Mouse (Mus musculus) limb, embryonic 14.5 days (tissue): ENCODE data around the gene Asl. TPM values are rescaled to one million over a fixed set of nuclear protein-coding genes. Genes with fewer than 3 reads are reported as not detected.

Source experiments
- ATAC-seq: fragments of 200-750 bp; cut with Nextera tagmentation; 2 replicates; pipeline ENCODE4 v1.8.0; 2017; ENCODE audit warnings: low read depth, moderate number of reproducible peaks, moderate TSS enrichment; ENCODE audit not compliant: low FRiP score
- DNase-seq: peaks from one replicate; pipeline ENCODE4 v3.0.0-alpha.2; 2015; ENCODE audit warnings: low spot score
- H3K27ac ChIP-seq: fragments of 300-500 bp; sonication (generic); replicated peaks from 2 replicates; pipeline ENCODE4 v1.5.1; 2014; ENCODE audit warnings: low read depth, mild to moderate bottlenecking, low read length, moderate library complexity, mixed read lengths
- H3K27me3 ChIP-seq: fragments of 300-500 bp; sonication (generic); 2 replicates; pipeline ENCODE4 v1.6.1; 2014; ENCODE audit warnings: low read length, mixed read lengths; ENCODE audit not compliant: control insufficient read depth, insufficient read depth
- H3K36me3 ChIP-seq: fragments of 300-500 bp; sonication (generic); 2 replicates; pipeline ENCODE4 v1.6.1; 2014; ENCODE audit warnings: mild to moderate bottlenecking, low read length, moderate library complexity, mixed read lengths; ENCODE audit not compliant: control insufficient read depth, insufficient read depth
- H3K4me1 ChIP-seq: fragments of 300-500 bp; sonication (generic); 2 replicates; pipeline ENCODE4 v1.6.1; 2014; ENCODE audit warnings: antibody characterized with exemption, low read length, mixed read lengths; ENCODE audit not compliant: control insufficient read depth, insufficient read depth
- H3K4me2 ChIP-seq: fragments of 300-500 bp; sonication (generic); replicated peaks from 2 replicates; pipeline ENCODE4 v1.6.1; 2014; ENCODE audit warnings: low read depth, mild to moderate bottlenecking, low read length, moderate library complexity; ENCODE audit not compliant: severe bottlenecking
- H3K4me3 ChIP-seq: fragments of 300-500 bp; sonication (generic); replicated peaks from 2 replicates; pipeline ENCODE4 v1.5.1; 2014; ENCODE audit warnings: low read length
- H3K9ac ChIP-seq: fragments of 300-500 bp; sonication (generic); 2 replicates; pipeline ENCODE4 v1.6.1; 2014; ENCODE audit warnings: mild to moderate bottlenecking, low read depth, low read length, moderate library complexity; ENCODE audit not compliant: severe bottlenecking
- H3K9me3 ChIP-seq: fragments of 300-500 bp; sonication (generic); 2 replicates; pipeline ENCODE4 v1.6.1; 2016; ENCODE audit warnings: low read length; ENCODE audit not compliant: control insufficient read depth
- POLR2A ChIP-seq: fragments of 200-500 bp; IDR thresholded peaks from 2 replicates; pipeline ENCODE4 v1.8.0; 2012; ENCODE audit warnings: inconsistent platforms, mild to moderate bottlenecking, moderate library complexity, borderline replicate concordance; ENCODE audit not compliant: insufficient read depth, insufficient read length; ENCODE audit errors: extremely low read depth
- WGBS: fragments of 180-500 bp; shearing (Covaris S2); extraction: QIAGEN DNeasy Blood & Tissue Kit; methylation state at CpG from one replicate; pipeline ENCODE4 v1.1.7; 2014; 5-methylcytosine and 5-hydroxymethylcytosine counted together
- polyA plus RNA-seq, 2 experiments: library from polyadenylated mRNA; depleted of rRNA in 1 of 2; stranded (reverse) in 1 of 2; unstranded in 1 of 2; fragments of >200 nt; fragmentation: Nextera tagmentation in 1 of 2; extraction: Ambion mirVana in 1 of 2; gene quantifications; 2 replicates each; pipeline versions ENCODE4 v1.2.1 to v1.2.3; 2012 to 2014

Gene Asl
- polyA plus RNA-seq, 2 experiments: 21.5 to 36.5 TPM

DNA sequence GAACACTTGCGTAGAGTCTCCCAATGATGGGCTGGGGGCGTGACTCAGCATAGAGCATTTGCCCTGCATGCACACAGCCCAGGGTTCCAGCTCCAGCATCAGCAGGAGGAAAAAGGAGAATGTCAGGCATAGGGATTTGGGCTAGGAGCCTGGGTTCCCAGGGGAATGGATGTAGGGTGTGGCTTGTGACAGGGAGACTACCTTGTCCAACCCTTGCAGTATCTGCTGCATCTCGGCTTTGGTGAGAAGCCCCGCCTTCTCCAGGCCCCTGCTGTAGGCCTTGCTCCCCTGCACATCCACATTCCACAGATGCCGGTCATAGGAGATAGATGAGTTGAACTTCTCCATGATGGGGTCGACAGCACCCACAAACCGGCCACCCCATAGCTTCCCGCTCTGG lies 9.6 kb downstream of the Asl start:
- Histone ChIP-seq H3K4me1 (peaks cover 5% of the 10 kb centered on the region), H3K27me3 (no peaks in the 10 kb centered on the region), H3K36me3 (peaks cover 9% of the 10 kb centered on the region), H3K9me3 (no peaks in the 10 kb centered on the region), H3K9ac (no peak overlapping the region), H3K27ac (no peak overlapping the region), H3K4me2 (no peak overlapping the region), H3K4me3 (no peak overlapping the region)
- no peak for ATAC-seq
- 64% methylated on average over 8 of the region's 8 CpGs for WGBS
- no peak for TF ChIP-seq POLR2A
- DNase-seq: no peak

DNA sequence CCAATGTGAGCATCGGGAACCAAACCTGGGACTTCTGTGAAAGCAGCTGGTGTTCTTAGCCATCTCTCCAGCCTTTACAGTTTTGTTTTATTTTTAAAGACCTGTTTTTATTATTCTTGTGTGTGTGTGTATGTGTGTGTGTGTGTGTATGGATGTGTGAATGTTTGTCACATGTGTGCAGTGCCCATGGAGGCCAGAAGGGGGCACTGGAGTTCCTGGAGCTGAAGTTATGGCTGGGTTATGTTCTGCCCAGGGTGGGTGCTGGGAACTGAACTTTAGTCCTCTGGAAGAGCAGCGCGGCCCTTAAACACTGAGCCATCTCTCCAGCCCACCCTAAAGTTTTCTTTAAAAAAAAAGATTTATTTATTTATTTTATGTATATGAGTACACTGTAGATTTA lies 13.9 kb downstream of the Asl start:
- Histone ChIP-seq H3K9ac (no peak overlapping the region), H3K27me3 (no peaks in the 10 kb centered on the region), H3K27ac (no peak overlapping the region), H3K4me1 (no peaks in the 10 kb centered on the region), H3K9me3 (peaks cover 5% of the 10 kb centered on the region; the same call in 1 of the 2 replicates), H3K4me3 (no peak overlapping the region), H3K4me2 (no peak overlapping the region), H3K36me3 (peaks cover 25% of the 10 kb centered on the region)
- no peak for ATAC-seq
- 100% methylated on average over 3 of the region's 3 CpGs for WGBS
- no peak for DNase-seq
- no peak for TF ChIP-seq POLR2A

DNA sequence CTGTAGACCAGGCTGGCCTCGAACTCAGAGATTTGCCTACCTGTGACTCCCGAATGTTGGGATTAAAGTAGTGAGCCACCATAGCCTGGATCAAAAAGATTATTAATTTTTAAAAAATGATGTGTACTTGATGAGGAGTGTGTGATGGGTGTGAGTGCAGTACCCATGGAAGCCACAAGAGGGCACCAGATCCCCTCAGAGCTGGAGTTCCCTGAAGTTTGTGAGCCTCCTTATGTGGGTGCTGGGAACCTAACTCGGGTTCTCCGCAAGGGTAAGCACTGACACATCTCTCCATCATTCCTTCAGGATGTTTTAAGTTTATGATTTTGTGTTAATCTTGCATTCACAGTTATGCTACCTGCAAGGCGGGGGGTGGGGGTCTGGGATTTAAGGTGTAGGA lies 18.1 kb downstream of the Asl start:
- H3K9ac ChIP-seq: no peak overlapping the region
- H3K27me3 ChIP-seq: no peaks in the 10 kb centered on the region
- H3K36me3 ChIP-seq: peaks cover 20% of the 10 kb centered on the region
- no peaks in the 10 kb centered on the region for H3K4me1 ChIP-seq
- WGBS: 95% methylated on average over 5 of the region's 5 CpGs
- DNase-seq (no peak), ATAC-seq (no peak)
- H3K9me3 ChIP-seq: peaks cover 5% of the 10 kb centered on the region; the same call in 1 of the 2 replicates
- no peak overlapping the region for H3K27ac ChIP-seq
- H3K4me3 ChIP-seq: no peak overlapping the region
- no peak overlapping the region for H3K4me2 ChIP-seq
- no peak for TF ChIP-seq POLR2A

DNA sequence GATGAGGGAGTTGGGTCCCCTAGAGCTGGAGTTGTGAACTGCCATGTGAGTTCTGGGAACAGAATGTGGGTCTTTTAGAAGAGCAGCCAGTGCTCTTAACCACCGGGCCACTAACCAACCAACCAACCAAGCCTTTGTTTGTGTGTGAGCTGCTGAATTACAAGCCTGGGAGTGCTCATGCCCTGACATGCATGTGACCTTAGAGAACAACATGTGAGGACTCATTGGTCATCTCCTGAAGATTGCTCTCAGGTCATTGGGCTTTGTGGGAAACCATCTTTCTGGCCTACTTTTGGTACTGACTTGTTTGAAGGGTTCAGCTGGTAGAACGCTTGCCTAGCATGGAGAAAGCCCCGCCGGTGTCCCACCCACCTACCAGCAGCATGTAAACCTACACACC lies 19.3 kb downstream of the Asl start:
- TF ChIP-seq POLR2A: no peak
- Histone ChIP-seq H3K36me3 (peaks cover 16% of the 10 kb centered on the region), H3K9ac (no peak overlapping the region), H3K27me3 (no peaks in the 10 kb centered on the region), H3K4me3 (no peak overlapping the region), H3K4me2 (no peak overlapping the region), H3K9me3 (peaks cover 5% of the 10 kb centered on the region; the same call in 1 of the 2 replicates), H3K4me1 (no peaks in the 10 kb centered on the region), H3K27ac (no peak overlapping the region)
- DNase-seq: no peak
- WGBS: 98% methylated on average over 4 of the region's 4 CpGs
- no peak for ATAC-seq

DNA sequence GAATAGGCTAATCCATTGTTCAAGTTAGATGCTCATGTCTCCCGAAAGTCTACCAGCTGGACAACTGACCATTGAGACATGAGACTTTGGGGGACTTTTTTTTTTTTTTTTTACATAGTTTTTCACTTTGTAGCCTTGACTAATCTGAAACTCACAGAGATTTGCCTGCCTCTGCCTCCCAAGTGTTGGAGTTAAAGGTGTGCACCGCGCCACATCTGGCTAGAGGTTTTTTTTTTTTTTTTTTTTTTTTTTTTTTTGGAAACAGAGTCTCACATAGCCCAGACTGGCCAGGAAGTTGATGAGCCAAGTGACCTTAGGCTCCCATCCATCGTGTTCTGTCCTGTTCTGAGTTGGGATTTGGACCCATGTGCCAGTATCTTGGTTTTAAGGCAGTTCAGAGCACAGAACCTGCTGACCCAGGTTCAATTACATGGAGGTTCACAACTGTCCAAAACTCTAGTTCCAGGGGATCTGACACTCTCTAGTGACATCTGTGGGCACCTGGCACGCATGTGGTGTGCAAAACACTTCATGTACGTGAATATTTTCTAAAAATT lies 20.9 kb downstream of the Asl start:
- DNase-seq (no peak), ATAC-seq (no peak)
- peaks cover 16% of the 10 kb centered on the region for H3K36me3 ChIP-seq
- no peaks in the 10 kb centered on the region for H3K27me3 ChIP-seq
- TF ChIP-seq POLR2A: no peak
- no peak overlapping the region for H3K4me3 ChIP-seq
- no peak overlapping the region for H3K9ac ChIP-seq
- peaks cover 5% of the 10 kb centered on the region; the same call in 1 of the 2 replicates for H3K9me3 ChIP-seq
- no peak overlapping the region for H3K4me2 ChIP-seq
- WGBS: 75% methylated on average over 6 of the region's 6 CpGs
- H3K27ac ChIP-seq: no peak overlapping the region
- peaks cover 3% of the 10 kb centered on the region; the same call in 1 of the 2 replicates for H3K4me1 ChIP-seq
